Mouse (Mus musculus): ENCODE data around the gene Zfp91. TPM values are rescaled to one million over a fixed set of nuclear protein-coding genes. Genes with fewer than 3 reads are reported as not detected.

Zfp91 gene
- polyA plus RNA-seq, 1 experiment from 2014 or later: 15.3 TPM

DNA sequence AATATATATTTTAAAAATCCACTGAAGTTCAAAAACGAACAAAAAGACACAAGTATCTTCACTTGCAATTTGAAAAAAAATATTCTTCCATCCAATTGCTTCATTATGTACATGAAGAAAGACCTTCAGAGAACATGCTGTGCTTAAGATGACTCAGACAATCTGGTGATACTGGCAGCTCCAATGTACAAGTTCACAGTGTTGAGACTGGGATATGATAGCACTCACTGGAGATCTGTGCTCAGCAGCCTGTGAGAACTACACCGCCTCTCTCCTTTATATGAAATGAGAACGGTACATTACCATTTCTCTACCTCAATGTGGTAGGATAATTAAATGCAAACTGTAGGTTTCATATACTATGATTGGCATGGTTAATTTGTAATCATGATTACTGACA, 6.9 kb upstream of the Zfp91 start:
- no peak overlapping the region for H3K9ac ChIP-seq (ENCODE audit: low read depth, low read length)
- no peak overlapping the region for H3K27ac ChIP-seq
- H3K9me3 ChIP-seq (replicated peaks; ENCODE audit: low read length): no peaks in the 10 kb centered on the region
- WGBS: 73% methylated on average over 3 of the region's 3 CpGs
- DNase-seq (ENCODE audit: low spot score): no peak
- H3K27me3 ChIP-seq (ENCODE audit: insufficient read depth, low read length): no peaks in the 10 kb centered on the region
- TF ChIP-seq CTCF (IDR thresholded peaks at IDR 0.05; ENCODE audit: low read depth): no peak
- ATAC-seq (replicated peaks; ENCODE audit: low FRiP score, low read depth): no peak
- no peaks in the 10 kb centered on the region for H3K36me3 ChIP-seq (ENCODE audit: insufficient read depth, low read length)
- H3K4me3 ChIP-seq (replicated peaks; ENCODE audit: low read depth, low read length): no peak overlapping the region
- no peak overlapping the region for H3K4me2 ChIP-seq (ENCODE audit: low read length)
- H3K4me1 ChIP-seq (replicated peaks; ENCODE audit: insufficient read depth, low read length): no peaks in the 10 kb centered on the region

GRCm38 (mm10) chr19:12801046-12801445, 5.1 kb upstream of the Zfp91 start:
- no peaks in the 10 kb centered on the region for H3K36me3 ChIP-seq (ENCODE audit: insufficient read depth, low read length)
- WGBS: 61% methylated on average over 3 of the region's 3 CpGs
- H3K4me3 ChIP-seq (replicated peaks; ENCODE audit: low read depth, low read length): no peak overlapping the region
- TF ChIP-seq CTCF (IDR thresholded peaks at IDR 0.05; ENCODE audit: low read depth): no peak
- H3K4me2 ChIP-seq (ENCODE audit: low read length): no peak overlapping the region
- H3K27me3 ChIP-seq (ENCODE audit: insufficient read depth, low read length): no peaks in the 10 kb centered on the region
- no peak for ATAC-seq (replicated peaks; ENCODE audit: low FRiP score, low read depth)
- DNase-seq (ENCODE audit: low spot score): no peak
- no peak overlapping the region for H3K9ac ChIP-seq (ENCODE audit: low read depth, low read length)
- no peaks in the 10 kb centered on the region for H3K4me1 ChIP-seq (replicated peaks; ENCODE audit: insufficient read depth, low read length)
- H3K9me3 ChIP-seq (replicated peaks; ENCODE audit: low read length): no peaks in the 10 kb centered on the region
- H3K27ac ChIP-seq: no peak overlapping the region

GRCm38 (mm10) chr19:12800621-12801020, 4.7 kb upstream of the Zfp91 start:
- no peak overlapping the region for H3K27ac ChIP-seq
- no peaks in the 10 kb centered on the region for H3K27me3 ChIP-seq (ENCODE audit: insufficient read depth, low read length)
- no peak overlapping the region for H3K9ac ChIP-seq (ENCODE audit: low read depth, low read length)
- DNase-seq (ENCODE audit: low spot score) (no peak), ATAC-seq (replicated peaks; ENCODE audit: low FRiP score, low read depth) (no peak)
- H3K4me3 ChIP-seq (replicated peaks; ENCODE audit: low read depth, low read length): no peak overlapping the region
- no peak for TF ChIP-seq CTCF (IDR thresholded peaks at IDR 0.05; ENCODE audit: low read depth)
- H3K9me3 ChIP-seq (replicated peaks; ENCODE audit: low read length): no peaks in the 10 kb centered on the region
- H3K4me1 ChIP-seq (replicated peaks; ENCODE audit: insufficient read depth, low read length): no peaks in the 10 kb centered on the region
- 71% methylated on average over 2 of the region's 2 CpGs for WGBS
- no peak overlapping the region for H3K4me2 ChIP-seq (ENCODE audit: low read length)
- H3K36me3 ChIP-seq (ENCODE audit: insufficient read depth, low read length): no peaks in the 10 kb centered on the region

DNA sequence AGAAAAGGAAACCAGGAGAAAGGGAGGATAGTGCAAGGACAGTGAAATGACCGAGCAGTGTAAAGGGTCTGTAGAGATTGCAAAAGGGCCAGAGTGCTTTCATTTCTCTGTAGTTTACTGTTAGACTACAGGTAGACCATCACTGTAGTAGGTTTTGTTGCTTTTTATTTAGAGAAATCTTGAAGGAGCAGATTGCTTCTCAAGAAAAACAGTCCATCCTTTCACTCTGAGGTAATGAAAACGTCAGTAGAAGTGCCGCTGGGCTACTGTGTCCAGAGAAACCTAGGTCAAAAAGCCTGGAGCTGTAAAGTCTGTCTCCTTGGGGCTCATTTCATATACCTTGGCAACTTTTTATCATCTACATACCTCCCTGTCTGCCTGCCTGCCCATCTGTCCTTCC, 3.2 kb upstream of the Zfp91 start:
- H3K9me3 ChIP-seq (replicated peaks; ENCODE audit: low read length): no peaks in the 10 kb centered on the region

DNA sequence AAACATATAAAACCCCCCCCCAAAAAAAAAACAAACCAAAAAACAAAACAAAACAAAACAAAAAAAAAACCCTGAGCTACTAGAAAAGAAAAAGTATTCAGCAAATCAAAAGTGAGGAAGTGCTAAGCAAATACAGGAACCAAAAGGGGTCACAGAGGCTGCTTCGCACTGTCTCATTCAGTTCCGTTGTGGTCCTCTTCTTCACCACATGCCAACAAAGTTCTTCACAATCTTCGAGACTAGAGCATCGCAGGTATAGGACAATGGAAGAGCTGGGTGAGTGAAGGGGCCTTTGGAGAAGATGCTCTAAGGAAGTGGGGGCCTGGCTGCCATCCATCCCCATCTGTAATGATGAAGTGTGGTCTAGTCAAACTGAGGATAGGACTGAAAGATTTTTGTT, 2.5 kb upstream of the Zfp91 start:
- no peak for DNase-seq (ENCODE audit: low spot score)
- TF ChIP-seq CTCF (IDR thresholded peaks at IDR 0.05; ENCODE audit: low read depth): no peak
- no peak for ATAC-seq (replicated peaks; ENCODE audit: low FRiP score, low read depth)
- no peak overlapping the region for H3K4me3 ChIP-seq (replicated peaks; ENCODE audit: low read depth, low read length)
- H3K27ac ChIP-seq: no peak overlapping the region
- no peaks in the 10 kb centered on the region for H3K36me3 ChIP-seq (ENCODE audit: insufficient read depth, low read length)
- H3K9ac ChIP-seq (ENCODE audit: low read depth, low read length): no peak overlapping the region
- no peak overlapping the region for H3K4me2 ChIP-seq (ENCODE audit: low read length)
- H3K9me3 ChIP-seq (replicated peaks; ENCODE audit: low read length): no peaks in the 10 kb centered on the region
- no peaks in the 10 kb centered on the region for H3K4me1 ChIP-seq (replicated peaks; ENCODE audit: insufficient read depth, low read length)
- 80% methylated on average over 4 of the region's 4 CpGs for WGBS
- H3K27me3 ChIP-seq (ENCODE audit: insufficient read depth, low read length): no peaks in the 10 kb centered on the region

More for the DNA sequence above, 3.2 kb upstream of the Zfp91 start:
- Histone ChIP-seq H3K4me2 (ENCODE audit: low read length) (no peak overlapping the region), H3K27ac (no peak overlapping the region), H3K36me3 (ENCODE audit: insufficient read depth, low read length) (no peaks in the 10 kb centered on the region), H3K4me1 (replicated peaks; ENCODE audit: insufficient read depth, low read length) (no peaks in the 10 kb centered on the region), H3K4me3 (replicated peaks; ENCODE audit: low read depth, low read length) (no peak overlapping the region), H3K9ac (ENCODE audit: low read depth, low read length) (no peak overlapping the region), H3K27me3 (ENCODE audit: insufficient read depth, low read length) (no peaks in the 10 kb centered on the region)
- WGBS: 87% methylated on average over 3 of the region's 3 CpGs
- no peak for ATAC-seq (replicated peaks; ENCODE audit: low FRiP score, low read depth)
- TF ChIP-seq CTCF (IDR thresholded peaks at IDR 0.05; ENCODE audit: low read depth): no peak
- DNase-seq (ENCODE audit: low spot score): no peak

DNA sequence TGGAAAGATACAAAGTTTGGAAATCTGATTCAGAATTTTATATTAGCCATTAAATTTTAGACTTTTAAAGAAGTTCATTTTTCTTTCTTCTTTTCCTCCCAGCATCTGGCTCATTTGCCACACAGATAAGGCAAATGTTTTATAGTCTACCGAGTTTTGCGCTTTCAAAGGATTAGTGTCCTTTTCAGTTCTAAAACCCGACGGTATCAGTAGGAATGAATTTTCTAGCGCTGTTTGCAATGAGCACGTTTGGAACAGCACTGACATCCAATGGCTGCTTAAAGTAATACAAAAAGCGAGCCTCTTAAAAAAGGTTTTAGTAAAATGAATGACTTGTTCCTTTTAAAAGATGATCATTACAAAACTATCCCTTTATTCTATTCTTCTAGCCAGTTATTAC, 1.1 kb upstream of the Zfp91 start:
- H3K4me2 ChIP-seq (ENCODE audit: low read length): peak overlapping the region; percentile 71
- peak overlapping the region; percentile 68 for H3K9ac ChIP-seq (ENCODE audit: low read depth, low read length)
- no peak for ATAC-seq (replicated peaks; ENCODE audit: low FRiP score, low read depth)
- H3K9me3 ChIP-seq (replicated peaks; ENCODE audit: low read length): no peaks in the 10 kb centered on the region
- no peaks in the 10 kb centered on the region for H3K27me3 ChIP-seq (ENCODE audit: insufficient read depth, low read length)
- peak overlapping the region; percentile 99 for H3K4me3 ChIP-seq (replicated peaks; ENCODE audit: low read depth, low read length)
- DNase-seq (ENCODE audit: low spot score): peak; percentile 85
- TF ChIP-seq CTCF (IDR thresholded peaks at IDR 0.05; ENCODE audit: low read depth): peak; percentile 64
- peak overlapping the region; percentile 100 for H3K27ac ChIP-seq
- H3K36me3 ChIP-seq (ENCODE audit: insufficient read depth, low read length): no peaks in the 10 kb centered on the region
- whole genome bisulfite sequencing: 1% methylated on average over 7 of the region's 7 CpGs
- H3K4me1 ChIP-seq (replicated peaks; ENCODE audit: insufficient read depth, low read length): no peaks in the 10 kb centered on the region

- DNase-seq (ENCODE audit: low spot score): peak; percentile 72
- Histone ChIP-seq H3K4me2 (ENCODE audit: low read length) (peak overlapping the region; percentile 71), H3K9ac (ENCODE audit: low read depth, low read length) (peak overlapping the region; percentile 68), H3K27me3 (ENCODE audit: insufficient read depth, low read length) (no peaks in the 10 kb centered on the region), H3K4me3 (replicated peaks; ENCODE audit: low read depth, low read length) (peak overlapping the region; percentile 99), H3K4me1 (replicated peaks; ENCODE audit: insufficient read depth, low read length) (0 out of 2 replicates have a peak, but pooled peaks cover 2% of the 10 kb centered on the region), H3K27ac (peak overlapping the region; percentile 100), H3K9me3 (replicated peaks; ENCODE audit: low read length) (no peaks in the 10 kb centered on the region), H3K36me3 (ENCODE audit: insufficient read depth, low read length) (no peaks in the 10 kb centered on the region)
- WGBS: under 1% methylated on average over 29 of the region's 29 CpGs
- no peak; the same call in 1 of the 2 replicates for TF ChIP-seq CTCF (IDR thresholded peaks at IDR 0.05; ENCODE audit: low read depth)
- ATAC-seq (replicated peaks; ENCODE audit: low FRiP score, low read depth): peak; percentile 1; the same call in 1 of the 2 replicates
These were observed 504 bp upstream of the Zfp91 start for GRCm38 (mm10) chr19:12796328-12796931.

Measured in kidney, postnatal 0 days (tissue).